Mouse (Mus musculus) frontal cortex, adult 2 months (tissue): ENCODE results near the gene Tcf12. TPM values are rescaled to one million over a fixed set of nuclear protein-coding genes. Genes with fewer than 3 reads are reported as not detected.
A peak's percentile ranks its signal among the peaks of the same experiment; 100 is the strongest.

Experiments
- DNase-seq, 2 experiments: peaks; one replicate each; pipeline ENCODE4 v3.0.0; 2022; ENCODE audit warnings: low spot score in 1 of 2; ENCODE audit errors: extremely low spot score in 1 of 2
- polyA plus RNA-seq: library from polyadenylated mRNA; depleted of rRNA; stranded (reverse); fragments of >200 nt; gene quantifications from 2 replicates; pipeline ENCODE4 v1.2.3, GENCODE M21; 2012

The Tcf12 gene
- polyA plus RNA-seq, 1 experiment: 46.0 TPM

GRCm38 (mm10) chr9:71853904-71854303 lies 257.8 kb downstream of the Tcf12 start:
- DNase-seq: no peak

- DNase-seq: no peak
These were observed 261.4 kb downstream of the Tcf12 start for GRCm38 (mm10) chr9:71850283-71850682.

- DNase-seq: no peak
These were observed 263.3 kb downstream of the Tcf12 start for GRCm38 (mm10) chr9:71848392-71848791.

- no peak for DNase-seq
These were observed 263.8 kb downstream of the Tcf12 start for GRCm38 (mm10) chr9:71847921-71848320.

GRCm38 (mm10) chr9:71841850-71842249 lies 269.8 kb downstream of the Tcf12 start:
- DNase-seq: no peak

- no peak for DNase-seq
These were observed 274.3 kb downstream of the Tcf12 start for GRCm38 (mm10) chr9:71837366-71837765.

- no peak for DNase-seq
These were observed 275.3 kb downstream of the Tcf12 start for GRCm38 (mm10) chr9:71836366-71836765.

GRCm38 (mm10) chr9:71835203-71835815 lies 276.4 kb downstream of the Tcf12 start:
- no peak for DNase-seq

GRCm38 (mm10) chr9:71834707-71835106 lies 277.0 kb downstream of the Tcf12 start:
- no peak for DNase-seq

- peak in 1 of 2 experiments; percentile 66 for DNase-seq
These were observed 279.6 kb downstream of the Tcf12 start for GRCm38 (mm10) chr9:71831756-71832699.

- no peak for DNase-seq
These were observed 280.7 kb downstream of the Tcf12 start for GRCm38 (mm10) chr9:71830994-71831393.

GRCm38 (mm10) chr9:71830365-71830764 lies 281.3 kb downstream of the Tcf12 start:
- no peak for DNase-seq

- no peak for DNase-seq
These were observed 281.9 kb downstream of the Tcf12 start for GRCm38 (mm10) chr9:71829753-71830152.

- DNase-seq: no peak
These were observed 282.5 kb downstream of the Tcf12 start for GRCm38 (mm10) chr9:71829137-71829536.

GRCm38 (mm10) chr9:71827371-71827770 lies 284.3 kb downstream of the Tcf12 start:
- DNase-seq: no peak

GRCm38 (mm10) chr9:71826040-71826525 lies 285.6 kb downstream of the Tcf12 start:
- peak in 1 of 2 experiments; percentile 60 for DNase-seq

- DNase-seq: no peak
These were observed 289.7 kb downstream of the Tcf12 start for GRCm38 (mm10) chr9:71822003-71822402.

GRCm38 (mm10) chr9:71818453-71818852 lies 293.2 kb downstream of the Tcf12 start:
- DNase-seq: peak; percentile 61 to 73

GRCm38 (mm10) chr9:71816121-71816520 lies 295.6 kb downstream of the Tcf12 start:
- no peak for DNase-seq

- DNase-seq: no peak
These were observed 298.1 kb downstream of the Tcf12 start for GRCm38 (mm10) chr9:71813565-71813964.

- no peak for DNase-seq
These were observed 298.8 kb downstream of the Tcf12 start for GRCm38 (mm10) chr9:71812914-71813313.

GRCm38 (mm10) chr9:71812402-71812801 lies 299.3 kb downstream of the Tcf12 start:
- DNase-seq: no peak
